8 mouse cellular contexts compared by ENCODE assay signal in the genomic region with DNA sequence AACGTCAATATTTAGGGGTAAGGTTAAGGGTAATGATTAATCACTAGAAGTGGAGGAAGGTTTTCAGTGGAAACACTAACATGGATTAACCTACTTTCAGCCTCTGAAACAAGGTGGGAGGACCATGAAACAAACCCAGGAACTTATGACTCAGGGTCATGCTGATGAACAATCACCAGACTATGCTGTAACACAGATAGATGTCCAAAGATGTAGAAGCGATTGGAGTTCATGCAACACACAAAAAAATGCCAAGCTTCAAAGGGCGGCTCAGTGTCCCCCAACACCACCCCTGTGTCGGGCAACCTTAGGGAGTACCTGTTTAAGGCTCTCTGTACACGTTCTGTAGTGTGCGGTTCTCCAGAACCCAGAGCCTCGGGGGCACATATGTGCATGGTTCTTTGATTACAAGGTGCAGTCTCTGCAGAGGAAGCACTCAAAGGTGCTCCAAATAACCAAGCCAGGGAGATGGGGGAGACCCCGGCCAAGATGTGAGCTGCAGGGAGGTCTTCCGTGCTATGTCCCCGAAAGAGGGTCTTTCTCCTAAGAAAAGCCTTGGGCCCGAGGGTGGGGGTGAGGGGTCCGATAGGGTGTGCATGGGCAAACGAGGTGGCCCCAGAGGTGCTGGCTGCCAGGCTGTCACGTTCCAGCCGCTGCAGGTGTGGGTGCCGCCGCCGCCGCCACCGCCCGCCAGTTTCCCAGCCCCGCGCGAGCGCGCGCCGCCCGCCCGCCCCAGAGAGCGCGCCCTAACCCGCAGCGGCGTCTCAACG. TPM values are rescaled to one million over a fixed set of nuclear protein-coding genes. Genes with fewer than 3 reads are reported as not detected.
DNase-seq lines count a peak whose midpoint lies in the region; ATAC-seq lines count a peak whose summit lies in the region.

No protein-coding gene starts in this region.

- peak overlapping the region; percentile 89 for H3K27ac ChIP-seq in liver, embryonic 11.5 days (ENCODE audit: low read depth, low read length)
- H3K27ac ChIP-seq in stomach, embryonic 15.5 days = peak overlapping the region; percentile 99

- H3K36me3 ChIP-seq in liver, embryonic 11.5 days (ENCODE audit: control insufficient read depth, insufficient read depth, low read length) = no peaks in the 10 kb centered on the region
- H3K36me3 ChIP-seq in stomach, embryonic 15.5 days = peaks cover 3% of the 10 kb centered on the region; the same call in 1 of the 2 replicates

- H3K4me3 ChIP-seq in liver, embryonic 11.5 days (ENCODE audit: low read depth, low read length) = peak overlapping the region; percentile 85
- H3K4me3 ChIP-seq in stomach, embryonic 15.5 days (replicated peaks) = peak overlapping the region; percentile 91

- ATAC-seq in liver, embryonic 11.5 days (replicated peaks; ENCODE audit: low FRiP score) = peak; percentile 13; the same call in 1 of the 2 replicates
- ATAC-seq in stomach, embryonic 15.5 days (ENCODE audit: insufficient read depth, low FRiP score, low read depth) = peak; percentile 17; the same call in 1 of the 2 replicates
- ATAC-seq in monocyte, adult 5-6 weeks (replicated peaks; ENCODE audit: insufficient number of reproducible peaks, low FRiP score, low TSS enrichment, poor library complexity, severe bottlenecking) = no peak

- WGBS in liver, embryonic 11.5 days = 7% methylated on average over 34 of the region's 36 CpGs
- 10% methylated on average over 17 of the region's 36 CpGs for WGBS in stomach, embryonic 15.5 days

- H3K9ac ChIP-seq in liver, embryonic 11.5 days (ENCODE audit: low read depth, low read length) = peak overlapping the region; percentile 93
- H3K9ac ChIP-seq in stomach, embryonic 15.5 days = peak overlapping the region; percentile 92

- peak overlapping the region; percentile 94 for H3K4me2 ChIP-seq in liver, embryonic 11.5 days
- peak overlapping the region; percentile 78 for H3K4me2 ChIP-seq in stomach, embryonic 15.5 days

- peak; percentile 5 for DNase-seq in ovary, postnatal 14 days (ENCODE audit: low spot score)
- DNase-seq in ovary, adult 18-20 months (ENCODE audit: low spot score) = no peak
- DNase-seq in adrenal gland, postnatal 36 days = peak; percentile 12 to 19
- peak; percentile 13 to 37 for DNase-seq in frontal cortex, adult 2 months (ENCODE audit: extremely low spot score in 1 of 2, low spot score in 1 of 2)
- DNase-seq in liver, embryonic 11.5 days (ENCODE audit: low spot score) = no peak
- no peak for DNase-seq in right cerebral cortex, adult 2 months (ENCODE audit: low spot score in 2 of 2)

- no peaks in the 10 kb centered on the region for H3K27me3 ChIP-seq in liver, embryonic 11.5 days (replicated peaks; ENCODE audit: control insufficient read depth, insufficient read depth, low read length)
- no peaks in the 10 kb centered on the region for H3K27me3 ChIP-seq in stomach, embryonic 15.5 days (replicated peaks)

- H3K9me3 ChIP-seq in liver, embryonic 11.5 days (ENCODE audit: control insufficient read depth, low read length) = no peaks in the 10 kb centered on the region
- no peaks in the 10 kb centered on the region for H3K9me3 ChIP-seq in stomach, embryonic 15.5 days

- peaks cover 23% of the 10 kb centered on the region for H3K4me1 ChIP-seq in liver, embryonic 11.5 days (replicated peaks; ENCODE audit: control insufficient read depth, insufficient read depth, low read length)
- peaks cover 6% of the 10 kb centered on the region for H3K4me1 ChIP-seq in stomach, embryonic 15.5 days

RNA-seq across cellular contexts. Expression of gene C2cd2, which starts 0.8 kb away (rescaled TPM):
- total RNA-seq in adrenal gland, postnatal 36 days (2021) = 10 to 100 TPM; 26.5 to 35.1 TPM
- polyA plus RNA-seq in frontal cortex, adult 2 months (2012; rRNA removed) = 9.7 and 10.4 TPM in 2 replicates
- 12.1 and 12.5 TPM in 2 replicates for polyA plus RNA-seq in liver, embryonic 11.5 days (2014; fragmentation: Nextera tagmentation; extraction: Ambion mirVana)
- 17.4 and 22.4 TPM in 2 replicates for polyA plus RNA-seq in stomach, embryonic 15.5 days (2015; fragmentation: Nextera tagmentation; extraction: Ambion mirVana)
- 5.3 to 20.3 TPM (median 14.5 TPM) in 3 replicates for total RNA-seq in monocyte, adult 5-6 weeks (2017)

RNA-seq across cellular contexts. Expression of gene Zbtb21, which starts 0.9 kb away (rescaled TPM):
- total RNA-seq in adrenal gland, postnatal 36 days (2021) = 10 to 100 TPM; 38.1 to 52.1 TPM
- polyA plus RNA-seq in frontal cortex, adult 2 months (2012; rRNA removed) = 16.3 and 18.2 TPM in 2 replicates
- polyA plus RNA-seq in liver, embryonic 11.5 days (2014; fragmentation: Nextera tagmentation; extraction: Ambion mirVana) = 10.0 and 10.1 TPM in 2 replicates
- polyA plus RNA-seq in stomach, embryonic 15.5 days (2015; fragmentation: Nextera tagmentation; extraction: Ambion mirVana) = 11.0 and 12.6 TPM in 2 replicates
- total RNA-seq in monocyte, adult 5-6 weeks (2017) = 24.7 to 36.9 TPM (median 35.7 TPM) in 3 replicates

RNA-seq across cellular contexts. Expression of gene B230307C23Rik, which starts 35.5 kb away (rescaled TPM):
- total RNA-seq in adrenal gland, postnatal 36 days (2021) = 10 to 100 TPM; 37.7 to 40.7 TPM
- 28.8 and 29.6 TPM in 2 replicates for polyA plus RNA-seq in frontal cortex, adult 2 months (2012; rRNA removed)
- 21.3 and 32.1 TPM in 2 replicates for polyA plus RNA-seq in liver, embryonic 11.5 days (2014; fragmentation: Nextera tagmentation; extraction: Ambion mirVana)
- polyA plus RNA-seq in stomach, embryonic 15.5 days (2015; fragmentation: Nextera tagmentation; extraction: Ambion mirVana) = 26.5 and 29.1 TPM in 2 replicates
- total RNA-seq in monocyte, adult 5-6 weeks (2017) = 31.2 to 95.3 TPM (median 95.2 TPM) in 3 replicates

Comparison
In these comparisons a context has a peak if more than half of its experiments do, and no peak if none do; other contexts are left out.
1. DNase-seq: peak in ovary, postnatal 14 days (single experiment), adrenal gland, postnatal 36 days (2 of 2) and frontal cortex, adult 2 months (2 of 2); none in ovary, adult 18-20 months (single experiment), liver, embryonic 11.5 days (single experiment) and right cerebral cortex, adult 2 months (0 of 2).